Mouse (Mus musculus) liver, embryonic 16.5 days (tissue): ENCODE measurements around the gene Runx2. TPM values are rescaled to one million over a fixed set of nuclear protein-coding genes. Genes with fewer than 3 reads are reported as not detected.

Source experiments
- ATAC-seq: fragments of 200-750 bp; cut with Nextera tagmentation; 2 replicates; pipeline ENCODE4 v1.8.0; 2017; ENCODE audit warnings: low read depth, mild to moderate bottlenecking, moderate number of reproducible peaks, moderate library complexity
- H3K27ac ChIP-seq: fragments of 300-500 bp; sonication (generic); 2 replicates; pipeline ENCODE4 v1.5.1; 2014; ENCODE audit warnings: mild to moderate bottlenecking, low read length
- H3K27me3 ChIP-seq: fragments of 300-500 bp; sonication (generic); 2 replicates; pipeline ENCODE4 v1.6.1; 2014; ENCODE audit warnings: low read depth, low read length, mixed read lengths; ENCODE audit not compliant: control insufficient read depth, insufficient read depth
- H3K36me3 ChIP-seq: fragments of 300-500 bp; sonication (generic); 2 replicates; pipeline ENCODE4 v1.6.1; 2014; ENCODE audit warnings: mild to moderate bottlenecking; ENCODE audit not compliant: control insufficient read depth, insufficient read depth
- H3K4me1 ChIP-seq: fragments of 300-500 bp; sonication (generic); 2 replicates; pipeline ENCODE4 v1.6.1; 2014; ENCODE audit warnings: low read depth, low read length, mixed read lengths; ENCODE audit not compliant: control insufficient read depth
- H3K4me2 ChIP-seq: fragments of 300-500 bp; sonication (generic); 2 replicates; pipeline ENCODE4 v1.6.1; 2014; ENCODE audit warnings: low read depth, low read length, mixed read lengths
- H3K4me3 ChIP-seq: fragments of 300-500 bp; sonication (generic); 2 replicates; pipeline ENCODE4 v1.5.1; 2014; ENCODE audit warnings: low read depth, mild to moderate bottlenecking, low read length
- H3K9ac ChIP-seq: fragments of 300-500 bp; sonication (generic); 2 replicates; pipeline ENCODE4 v1.6.1; 2014; ENCODE audit warnings: low read depth, low read length
- H3K9me3 ChIP-seq: fragments of 300-500 bp; sonication (generic); replicated peaks from 2 replicates; pipeline ENCODE4 v1.6.1; 2016; ENCODE audit warnings: low read length; ENCODE audit not compliant: control insufficient read depth
- WGBS: fragments of 180-500 bp; shearing (Covaris S2); extraction: QIAGEN DNeasy Blood & Tissue Kit; methylation state at CpG from one replicate; pipeline ENCODE4 v1.1.7; 2014; ENCODE audit not compliant: insufficient replicate concordance; 5-methylcytosine and 5-hydroxymethylcytosine counted together
- polyA plus RNA-seq: library from polyadenylated mRNA; unstranded; fragments of >200 nt; fragmentation: Nextera tagmentation; extraction: Ambion mirVana; gene quantifications from 2 replicates; pipeline ENCODE4 v1.2.1, GENCODE M21; 2015

The Runx2 gene
- polyA plus RNA-seq, 1 experiment from 2014 or later: 0.64 TPM

DNA sequence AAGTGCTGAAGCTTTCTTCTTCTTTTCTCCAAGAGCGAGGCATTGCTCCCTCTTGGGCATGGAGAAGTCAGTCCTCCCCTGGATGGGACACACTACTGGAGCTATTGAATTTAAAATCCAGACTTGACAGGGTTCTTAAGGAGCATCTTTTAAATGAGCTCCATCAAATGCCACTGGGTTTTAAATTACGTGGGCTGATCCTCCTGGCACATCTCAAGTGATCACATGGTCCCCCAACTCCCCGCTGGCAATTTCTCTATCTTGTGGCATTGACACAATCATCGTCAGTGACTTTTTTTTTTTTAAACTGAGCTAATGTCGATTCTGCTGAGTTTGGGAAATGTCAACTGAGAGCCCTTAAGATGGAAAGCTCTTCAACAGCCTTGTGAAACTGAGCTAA lies 180.1 kb downstream of the Runx2 start:
- Histone ChIP-seq H3K27ac (no peak overlapping the region), H3K9me3 (no peaks in the 10 kb centered on the region), H3K4me2 (no peak overlapping the region), H3K9ac (no peak overlapping the region), H3K4me3 (no peak overlapping the region), H3K27me3 (no peaks in the 10 kb centered on the region), H3K4me1 (no peaks in the 10 kb centered on the region), H3K36me3 (no peaks in the 10 kb centered on the region)
- no peak for ATAC-seq
- 63% methylated on average over 5 of the region's 5 CpGs for WGBS

DNA sequence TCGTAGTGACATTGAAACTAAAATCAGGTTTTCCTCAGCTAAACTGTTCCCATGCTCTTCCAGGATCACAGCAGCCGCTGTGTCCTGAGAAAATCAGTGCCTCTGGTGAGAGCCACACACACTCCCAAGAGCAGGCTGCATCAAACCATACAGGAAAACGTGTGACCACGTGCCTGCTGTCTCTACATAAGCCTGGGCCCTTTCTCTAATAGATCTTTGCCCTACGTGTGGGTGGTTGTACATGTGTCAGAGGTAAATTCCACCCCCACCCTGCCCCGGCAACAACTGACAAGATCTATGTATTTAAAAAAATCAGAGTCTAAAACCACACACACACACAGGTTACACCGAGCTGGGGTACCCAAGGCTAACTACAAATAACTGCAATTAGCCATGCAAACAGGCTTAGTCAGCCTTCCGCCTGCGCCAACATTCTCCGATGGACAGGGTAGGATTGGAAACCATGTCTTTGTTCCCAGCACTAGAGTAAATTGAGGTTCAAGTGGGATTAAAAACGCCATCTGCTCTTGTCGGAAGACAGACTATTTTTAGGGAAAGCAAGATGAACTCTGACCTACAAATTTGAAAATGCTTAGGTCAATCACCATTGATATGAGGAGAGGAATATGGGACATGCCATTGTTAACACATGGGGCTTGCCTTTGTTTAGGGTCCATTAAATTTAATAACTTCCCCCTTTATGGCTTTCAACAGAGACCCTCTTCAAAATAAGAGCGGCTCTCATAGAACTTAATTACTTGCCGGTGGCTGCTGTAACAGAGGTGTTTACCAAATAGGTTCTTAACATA lies 180.8 kb downstream of the Runx2 start:
- Histone ChIP-seq H3K36me3 (no peaks in the 10 kb centered on the region), H3K9me3 (no peaks in the 10 kb centered on the region), H3K27ac (no peak overlapping the region), H3K4me2 (no peak overlapping the region), H3K27me3 (no peaks in the 10 kb centered on the region), H3K9ac (no peak overlapping the region), H3K4me1 (no peaks in the 10 kb centered on the region), H3K4me3 (no peak overlapping the region)
- no peak for ATAC-seq
- WGBS: 63% methylated on average over 14 of the region's 14 CpGs

DNA sequence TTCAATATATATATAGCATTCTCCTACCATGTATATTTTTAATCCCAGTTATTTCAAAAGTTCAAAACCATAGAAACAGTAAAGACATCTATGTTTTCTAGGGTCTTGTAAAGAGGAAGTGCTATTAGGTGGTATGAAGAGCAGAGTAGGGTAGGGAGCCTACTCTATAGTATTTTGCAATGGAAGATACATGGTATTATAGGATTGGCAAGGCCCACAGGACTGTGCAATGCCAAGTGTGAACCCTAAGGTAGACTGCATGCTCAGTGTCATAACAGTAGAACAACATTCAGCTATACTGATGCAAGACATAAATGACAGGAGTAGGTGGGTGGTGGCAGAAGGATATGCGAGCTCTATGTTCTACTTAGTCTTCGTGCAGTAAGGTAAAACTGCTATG lies 181.7 kb downstream of the Runx2 start:
- H3K9me3 ChIP-seq: no peaks in the 10 kb centered on the region
- no peak overlapping the region for H3K4me2 ChIP-seq
- no peak for ATAC-seq
- H3K9ac ChIP-seq: no peak overlapping the region
- no peaks in the 10 kb centered on the region for H3K27me3 ChIP-seq
- no peak overlapping the region for H3K27ac ChIP-seq
- H3K4me3 ChIP-seq: no peak overlapping the region
- no peaks in the 10 kb centered on the region for H3K4me1 ChIP-seq
- no peaks in the 10 kb centered on the region for H3K36me3 ChIP-seq
- 72% methylated on average over 2 of the region's 2 CpGs for WGBS

DNA sequence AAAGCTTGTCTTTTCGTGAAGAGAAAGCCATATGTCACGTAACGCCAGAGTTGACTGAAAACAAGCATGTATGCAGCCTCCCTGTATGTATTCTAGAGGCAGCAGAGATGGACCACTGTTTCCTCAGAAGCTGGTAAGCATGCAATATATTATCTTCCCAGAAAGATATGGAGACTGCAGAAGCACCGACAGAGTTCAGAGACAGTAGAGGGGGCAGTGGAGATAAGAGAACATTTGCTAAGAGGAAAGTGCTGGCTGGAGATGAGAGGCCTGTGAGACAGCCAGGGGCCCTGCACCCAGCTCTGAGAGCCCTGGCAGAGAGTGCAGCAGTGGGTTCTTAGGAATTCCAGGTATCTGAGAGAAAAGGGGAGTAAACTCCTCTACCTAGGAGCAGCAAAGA lies 182.3 kb downstream of the Runx2 start:
- Histone ChIP-seq H3K9me3 (no peaks in the 10 kb centered on the region), H3K9ac (no peak overlapping the region), H3K27me3 (no peaks in the 10 kb centered on the region), H3K36me3 (no peaks in the 10 kb centered on the region), H3K27ac (no peak overlapping the region), H3K4me3 (no peak overlapping the region), H3K4me2 (no peak overlapping the region), H3K4me1 (no peaks in the 10 kb centered on the region)
- WGBS: 42% methylated on average over 4 of the region's 4 CpGs
- no peak for ATAC-seq

DNA sequence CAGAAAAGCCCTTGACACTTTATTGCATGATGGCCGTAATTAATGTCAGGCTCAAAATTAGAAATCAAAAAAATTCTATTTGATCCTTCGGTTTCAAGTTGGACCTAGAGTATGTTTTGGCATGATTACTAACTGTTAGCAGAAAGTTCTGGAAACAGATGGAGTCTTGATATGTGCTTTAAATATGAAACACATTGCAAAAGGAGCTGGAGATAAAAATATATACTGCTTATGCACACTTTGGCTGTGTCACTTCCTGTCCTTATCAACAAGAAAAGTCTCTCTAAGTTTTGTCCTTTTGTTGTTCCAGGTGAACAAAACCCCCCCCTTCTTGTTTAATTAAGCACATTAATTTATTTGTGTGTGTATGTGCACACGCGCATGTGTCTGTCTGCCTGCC lies 183.0 kb downstream of the Runx2 start:
- Histone ChIP-seq H3K9ac (no peak overlapping the region), H3K27me3 (no peaks in the 10 kb centered on the region), H3K4me3 (no peak overlapping the region), H3K27ac (no peak overlapping the region), H3K4me2 (no peak overlapping the region), H3K4me1 (no peaks in the 10 kb centered on the region), H3K36me3 (no peaks in the 10 kb centered on the region), H3K9me3 (no peaks in the 10 kb centered on the region)
- no peak for ATAC-seq
- WGBS: 58% methylated on average over 4 of the region's 4 CpGs

DNA sequence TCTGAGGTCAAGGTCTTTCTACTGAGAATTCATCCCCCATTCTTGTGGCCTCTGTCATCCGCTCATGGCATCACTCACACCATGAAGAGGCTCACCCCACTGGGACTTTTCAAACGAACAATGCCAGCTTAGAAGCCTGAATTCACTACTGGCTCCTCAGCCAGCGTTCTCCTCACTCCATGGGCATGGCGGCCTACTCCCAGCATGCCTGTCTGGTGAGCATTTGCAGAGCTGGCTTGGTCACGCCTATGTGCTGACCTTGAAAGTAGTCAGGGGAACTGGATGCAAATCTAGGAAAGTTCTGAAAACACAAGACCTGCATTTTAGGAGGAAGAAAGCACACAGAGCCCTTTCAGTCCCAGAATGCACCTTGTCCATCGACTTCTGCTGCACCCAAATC lies 187.3 kb downstream of the Runx2 start:
- Histone ChIP-seq H3K4me2 (no peak overlapping the region), H3K27ac (no peak overlapping the region), H3K9ac (no peak overlapping the region), H3K9me3 (no peaks in the 10 kb centered on the region), H3K36me3 (no peaks in the 10 kb centered on the region), H3K4me1 (no peaks in the 10 kb centered on the region), H3K27me3 (no peaks in the 10 kb centered on the region), H3K4me3 (no peak overlapping the region)
- 65% methylated on average over 6 of the region's 6 CpGs for WGBS
- no peak for ATAC-seq

DNA sequence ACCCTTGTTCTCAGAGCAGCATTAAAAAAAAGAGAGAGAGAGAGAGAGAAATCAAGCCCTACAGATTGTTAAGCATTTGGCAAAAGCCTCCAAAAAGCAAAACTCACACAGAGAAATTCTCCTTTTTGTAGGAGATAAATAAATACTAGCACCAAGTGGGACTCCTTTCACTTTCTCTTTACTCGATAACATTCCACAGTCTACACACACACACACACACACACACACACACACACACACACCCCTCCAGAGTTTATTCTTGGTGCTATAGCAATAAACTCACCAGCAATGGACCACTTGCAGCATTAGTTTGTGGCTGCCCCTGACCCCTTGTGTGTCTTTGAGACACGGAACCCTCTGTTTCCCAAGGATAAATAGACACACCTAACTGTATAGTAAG lies 190.9 kb downstream of the Runx2 start:
- ATAC-seq: no peak
- Histone ChIP-seq H3K36me3 (no peaks in the 10 kb centered on the region), H3K9ac (no peak overlapping the region), H3K4me3 (no peak overlapping the region), H3K4me1 (no peaks in the 10 kb centered on the region), H3K9me3 (no peaks in the 10 kb centered on the region), H3K27ac (no peak overlapping the region), H3K4me2 (no peak overlapping the region), H3K27me3 (no peaks in the 10 kb centered on the region)
- WGBS: 62% methylated on average over 2 of the region's 2 CpGs

DNA sequence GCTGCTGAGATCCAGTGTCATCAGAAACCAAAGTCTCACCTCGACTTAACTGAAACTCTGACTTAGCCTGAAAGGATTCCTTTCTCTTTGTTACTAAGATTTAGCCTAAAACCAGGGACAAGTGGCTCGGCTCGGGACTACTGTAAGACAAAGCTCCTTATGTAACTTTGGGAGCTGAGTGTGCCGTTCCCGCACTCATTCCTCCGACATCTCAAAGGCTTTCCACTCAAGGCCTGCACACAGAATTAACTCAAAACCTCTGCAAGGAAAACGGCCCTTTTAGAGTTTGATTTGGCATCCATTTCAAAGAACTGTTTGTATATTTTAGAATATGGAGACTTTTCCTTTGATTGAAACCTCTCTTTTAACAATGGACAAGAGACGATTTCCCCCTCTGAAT lies 191.3 kb downstream of the Runx2 start:
- ATAC-seq: no peak
- no peak overlapping the region for H3K9ac ChIP-seq

DNA sequence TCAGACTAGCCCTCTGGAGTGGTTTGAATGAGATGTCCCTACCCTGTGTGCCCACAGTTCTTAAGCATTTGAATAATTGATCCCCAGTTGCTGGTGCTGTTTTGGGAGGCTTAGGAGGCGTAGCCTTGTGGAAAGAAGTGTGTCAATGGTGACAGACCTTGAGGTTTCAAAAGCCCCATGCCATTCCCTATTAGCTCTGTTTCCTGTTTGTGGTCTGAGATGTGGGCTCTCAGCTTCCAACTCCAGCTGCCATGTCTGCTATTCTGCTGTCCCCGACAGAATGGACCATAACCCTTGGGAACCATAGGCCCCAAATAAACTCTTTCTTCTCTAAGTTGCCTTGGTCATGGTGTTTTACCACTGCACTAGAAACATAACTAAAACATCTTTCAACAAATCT lies 194.1 kb downstream of the Runx2 start:
- no peaks in the 10 kb centered on the region for H3K36me3 ChIP-seq
- no peak for ATAC-seq
- whole genome bisulfite sequencing: 29% methylated on average over 2 of the region's 2 CpGs
- H3K9me3 ChIP-seq: no peaks in the 10 kb centered on the region
- no peaks in the 10 kb centered on the region for H3K27me3 ChIP-seq
- no peak overlapping the region for H3K9ac ChIP-seq
- H3K4me2 ChIP-seq: no peak overlapping the region
- H3K4me3 ChIP-seq: no peak overlapping the region
- no peak overlapping the region for H3K27ac ChIP-seq
- no peaks in the 10 kb centered on the region for H3K4me1 ChIP-seq

More for the DNA sequence above, 191.3 kb downstream of the Runx2 start:
- Histone ChIP-seq H3K4me3 (no peak overlapping the region), H3K27me3 (no peaks in the 10 kb centered on the region), H3K4me1 (no peaks in the 10 kb centered on the region), H3K9me3 (no peaks in the 10 kb centered on the region), H3K4me2 (no peak overlapping the region), H3K27ac (no peak overlapping the region), H3K36me3 (no peaks in the 10 kb centered on the region)
- WGBS: 63% methylated on average over 8 of the region's 8 CpGs
